In genomic region chrX:12090151-12090870, GRCm38 (mm10) we compare ENCODE assay signal across 7 mouse cellular contexts.
DNase-seq lines count a peak whose midpoint lies in the region; ATAC-seq and TF ChIP-seq lines count a peak whose summit lies in the region.

No protein-coding gene starts in this region.

- no peak for TF ChIP-seq POLR2A in spleen, adult 2 months (IDR thresholded peaks at IDR 0.05; ENCODE audit: low read depth, low read length)

- H3K4me3 ChIP-seq in spleen, adult 2 months (ENCODE audit: extremely low read depth, insufficient read depth, insufficient read length): peak overlapping the region; percentile 59; the same call in 1 of the 2 replicates
- peak overlapping the region; percentile 69; the same call in 1 of the 2 replicates for H3K4me3 ChIP-seq in brown adipose tissue, adult 24 weeks (ENCODE audit: insufficient read depth, low read depth, low read length)
- peak overlapping the region; percentile 60 for H3K4me3 ChIP-seq in heart, embryonic 12.5 days
- 0 out of 2 replicates have a peak overlapping the region, but pooled peaks have one; percentile 50 for H3K4me3 ChIP-seq in midbrain, embryonic 12.5 days

- peak overlapping the region; percentile 65; the same call in 1 of the 2 replicates for H3K9ac ChIP-seq in heart, embryonic 12.5 days
- peak overlapping the region; percentile 73; the same call in 1 of the 2 replicates for H3K9ac ChIP-seq in midbrain, embryonic 12.5 days (replicated peaks)

- H3K27me3 ChIP-seq in spleen, adult 2 months (ENCODE audit: control insufficient read depth, insufficient read depth, low read length): no peaks in the 10 kb centered on the region; the same call in 1 of the 2 replicates
- peaks cover 72% of the 10 kb centered on the region for H3K27me3 ChIP-seq in heart, embryonic 12.5 days (replicated peaks)
- H3K27me3 ChIP-seq in midbrain, embryonic 12.5 days: peaks cover 88% of the 10 kb centered on the region

- H3K27ac ChIP-seq in spleen, adult 2 months (ENCODE audit: insufficient read depth, low read length): peak overlapping the region; percentile 65; the same call in 1 of the 2 replicates
- H3K27ac ChIP-seq in brown adipose tissue, adult 24 weeks (replicated peaks; ENCODE audit: low read depth, low read length): no peak overlapping the region
- peak overlapping the region; percentile 96 for H3K27ac ChIP-seq in heart, embryonic 12.5 days (ENCODE audit: poor library complexity, severe bottlenecking)
- H3K27ac ChIP-seq in midbrain, embryonic 12.5 days (replicated peaks): peak overlapping the region; percentile 94

- H3K4me1 ChIP-seq in spleen, adult 2 months (ENCODE audit: control insufficient read depth, insufficient read depth, insufficient read length): peaks cover 19% of the 10 kb centered on the region; the same call in 1 of the 2 replicates
- peaks cover 2% of the 10 kb centered on the region; the same call in 1 of the 2 replicates for H3K4me1 ChIP-seq in brown adipose tissue, adult 24 weeks (ENCODE audit: control insufficient read depth, insufficient read depth, insufficient read length, low read length)
- H3K4me1 ChIP-seq in heart, embryonic 12.5 days (replicated peaks): peaks cover 37% of the 10 kb centered on the region
- H3K4me1 ChIP-seq in midbrain, embryonic 12.5 days: peaks cover 28% of the 10 kb centered on the region

- TF ChIP-seq CTCF in spleen, adult 2 months (IDR thresholded peaks at IDR 0.05; ENCODE audit: extremely low read depth, insufficient read depth, insufficient read length, insufficient replicate concordance): no peak

- WGBS in spleen, adult 2 months: 17% methylated on average over 37 of the region's 37 CpGs
- WGBS in heart, embryonic 12.5 days: 5% methylated on average over 36 of the region's 37 CpGs
- 4% methylated on average over 37 of the region's 37 CpGs for WGBS in midbrain, embryonic 12.5 days

- no peaks in the 10 kb centered on the region for H3K36me3 ChIP-seq in spleen, adult 2 months (ENCODE audit: control insufficient read depth, insufficient read depth, low read length)
- no peaks in the 10 kb centered on the region for H3K36me3 ChIP-seq in heart, embryonic 12.5 days
- no peaks in the 10 kb centered on the region for H3K36me3 ChIP-seq in midbrain, embryonic 12.5 days

- H3K9me3 ChIP-seq in heart, embryonic 12.5 days (replicated peaks): peaks cover 7% of the 10 kb centered on the region; the same call in 1 of the 2 replicates
- no peaks in the 10 kb centered on the region for H3K9me3 ChIP-seq in midbrain, embryonic 12.5 days

- H3K4me2 ChIP-seq in heart, embryonic 12.5 days: peak overlapping the region; percentile 92
- H3K4me2 ChIP-seq in midbrain, embryonic 12.5 days (replicated peaks): peak overlapping the region; percentile 83

- no peak for DNase-seq in spleen, adult 2 months (ENCODE audit: low read depth in 1 of 2, low spot score in 2 of 2)
- DNase-seq in spleen, postnatal 14 days (ENCODE audit: low spot score in 2 of 2): no peak
- peak; percentile 78 for DNase-seq in kidney, postnatal 14 days
- no peak for DNase-seq in testis, postnatal 10 days (ENCODE audit: low spot score)

- ATAC-seq in heart, embryonic 12.5 days (ENCODE audit: insufficient number of reproducible peaks, low FRiP score): no peak
- ATAC-seq in midbrain, embryonic 12.5 days (ENCODE audit: low FRiP score, low read depth): peak; percentile 13
